Mouse (Mus musculus) lung, adult 2 months (tissue): ENCODE results near the gene Rtkn.

ENCODE experiments used
- CTCF ChIP-seq: fragments of 200-500 bp; IDR thresholded peaks from 2 replicates; pipeline ENCODE4 v1.5.1; 2011; ENCODE audit warnings: mild to moderate bottlenecking, low read length, control low read depth; ENCODE audit not compliant: insufficient read depth
- POLR2A ChIP-seq: fragments of 200-500 bp; IDR thresholded peaks from 2 replicates; pipeline ENCODE4 v1.6.1; 2011; ENCODE audit warnings: low read depth, mild to moderate bottlenecking, control low read depth, low read length, borderline replicate concordance; ENCODE audit errors: extremely low read depth

DNA sequence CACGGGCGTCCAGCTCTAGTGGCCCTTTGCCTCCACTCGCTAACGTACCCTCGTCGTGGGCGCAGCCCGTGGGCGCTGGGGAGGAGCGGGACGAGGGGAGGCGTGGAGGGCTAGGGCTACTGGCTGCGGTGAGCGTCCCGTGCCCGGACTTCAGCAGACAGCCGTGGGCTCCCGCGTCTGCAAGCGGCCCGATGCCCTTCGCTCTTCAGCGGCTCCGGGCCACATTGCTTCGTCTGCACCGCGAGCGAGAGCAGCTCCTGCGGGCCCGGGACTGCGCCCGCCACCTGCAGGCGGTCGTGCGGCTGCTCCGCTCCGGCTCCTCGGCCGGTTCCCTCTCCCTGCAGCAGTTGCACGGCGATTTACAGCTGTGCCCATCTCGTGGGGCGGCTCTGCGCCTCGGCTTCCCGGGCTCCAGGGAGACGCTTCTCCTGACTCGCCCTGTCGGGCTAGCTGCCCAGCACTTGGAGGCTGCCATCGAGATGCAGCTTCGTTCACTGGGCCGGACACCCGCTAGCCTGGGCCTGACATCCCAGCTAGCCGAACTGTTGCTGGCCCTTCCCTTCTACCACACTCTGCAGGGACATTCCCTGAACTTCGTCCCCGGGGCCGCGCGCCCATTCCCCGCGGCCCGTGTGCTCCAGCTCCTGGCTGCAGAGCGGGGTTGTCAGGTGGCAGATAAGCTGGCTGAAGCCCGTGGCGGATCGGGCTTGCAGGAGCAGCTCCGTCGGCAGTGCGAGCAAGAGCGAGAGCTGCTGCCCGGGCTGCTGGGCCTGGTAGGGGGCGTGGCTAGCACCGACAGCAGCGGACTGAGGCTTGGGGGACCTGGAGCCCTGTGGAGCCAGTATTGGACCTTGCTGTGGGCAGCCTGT lies 33.3 kb upstream of the Rtkn start:
- no peak for TF ChIP-seq POLR2A
- TF ChIP-seq CTCF: no peak
